Mouse (Mus musculus): ENCODE measurements around the gene Trim26. TPM values are rescaled to one million over a fixed set of nuclear protein-coding genes. Genes with fewer than 3 reads are reported as not detected.
"Not testable (repeated sequence)": the region's sequence is repeated elsewhere in the genome, so short reads cannot be mapped to it uniquely, and the experiment has no call there.

The Trim26 gene
- polyA plus RNA-seq (2015; fragmentation: Nextera tagmentation; extraction: Ambion mirVana): 46.4 and 46.6 TPM in 2 replicates

GRCm38 (mm10) chr17:36836874-36837647, at the start of gene Trim26:
Gene Trim26 (plus strand): TSS chr17:36837134.
- Histone ChIP-seq H3K4me1 (replicated peaks) (peaks cover 26% of the 10 kb centered on the region), H3K4me2 (replicated peaks) (peak within 1 kb of the TSS; percentile 62), H3K27ac (peak within 1 kb of the TSS; percentile 91), H3K27me3 (0 out of 2 replicates have a peak, but pooled peaks cover 3% of the 10 kb centered on the region), H3K9ac (replicated peaks) (peak within 1 kb of the TSS; percentile 86), H3K9me3 (no peaks in the 10 kb centered on the region), H3K4me3 (replicated peaks) (peak within 1 kb of the TSS; percentile 71), H3K36me3 (no peaks in the 10 kb centered on the region)
- WGBS: under 1% methylated on average over 57 of the region's 58 CpGs
- peak; percentile 99 for ATAC-seq

GRCm38 (mm10) chr17:36788351-36788750, 48.6 kb upstream of the Trim26 start:
- Histone ChIP-seq H3K36me3 (no peaks in the 10 kb centered on the region), H3K9me3 (no peaks in the 10 kb centered on the region), H3K27ac (no peak overlapping the region), H3K4me1 (replicated peaks) (no peaks in the 10 kb centered on the region), H3K27me3 (0 out of 2 replicates have a peak, but pooled peaks cover 2% of the 10 kb centered on the region), H3K4me3 (replicated peaks) (no peak overlapping the region), H3K9ac (replicated peaks) (no peak overlapping the region), H3K4me2 (replicated peaks) (no peak overlapping the region)
- peak; percentile 65; the same call in 1 of the 2 replicates for ATAC-seq
- WGBS: 82% methylated on average over 2 of the region's 2 CpGs

- not testable (repeated sequence) for H3K9ac ChIP-seq (replicated peaks); H3K36me3 ChIP-seq
These were observed 48.1 kb upstream of the Trim26 start for GRCm38 (mm10) chr17:36788801-36789200.

DNA sequence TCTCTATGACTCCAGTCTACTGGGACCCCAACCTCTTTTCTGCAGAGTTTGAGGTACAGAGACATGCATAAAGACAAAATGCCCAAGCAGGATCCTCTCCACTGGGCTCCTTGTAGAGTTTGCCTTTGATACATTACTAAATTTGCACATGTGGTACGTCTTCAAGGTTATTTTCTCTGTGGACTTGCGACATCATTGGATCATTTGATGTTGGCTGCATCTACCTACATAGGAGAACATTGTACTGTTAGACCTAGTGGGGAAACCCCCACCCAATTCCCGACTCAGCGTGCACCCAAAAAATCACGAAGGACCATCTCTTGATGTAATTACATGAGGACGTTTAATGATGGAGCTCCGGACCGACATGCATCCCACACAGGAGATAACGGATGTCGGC, 37.4 kb upstream of the Trim26 start:
- no peak overlapping the region for H3K27ac ChIP-seq
- H3K9me3 ChIP-seq: no peaks in the 10 kb centered on the region
- H3K4me2 ChIP-seq (replicated peaks): no peak overlapping the region
- 93% methylated on average over 10 of the region's 10 CpGs for WGBS
- ATAC-seq: no peak
- no peak overlapping the region for H3K4me3 ChIP-seq (replicated peaks)
- no peak overlapping the region for H3K9ac ChIP-seq (replicated peaks)
- H3K27me3 ChIP-seq: no peaks in the 10 kb centered on the region
- H3K4me1 ChIP-seq (replicated peaks): no peaks in the 10 kb centered on the region
- no peaks in the 10 kb centered on the region for H3K36me3 ChIP-seq

More at GRCm38 (mm10) chr17:36788801-36789200, 48.1 kb upstream of the Trim26 start:
- not testable (repeated sequence) for H3K9me3 ChIP-seq; H3K4me1 ChIP-seq (replicated peaks); H3K27me3 ChIP-seq; H3K27ac ChIP-seq; H3K4me3 ChIP-seq (replicated peaks); H3K4me2 ChIP-seq (replicated peaks)
- peak; percentile 88 for ATAC-seq

DNA sequence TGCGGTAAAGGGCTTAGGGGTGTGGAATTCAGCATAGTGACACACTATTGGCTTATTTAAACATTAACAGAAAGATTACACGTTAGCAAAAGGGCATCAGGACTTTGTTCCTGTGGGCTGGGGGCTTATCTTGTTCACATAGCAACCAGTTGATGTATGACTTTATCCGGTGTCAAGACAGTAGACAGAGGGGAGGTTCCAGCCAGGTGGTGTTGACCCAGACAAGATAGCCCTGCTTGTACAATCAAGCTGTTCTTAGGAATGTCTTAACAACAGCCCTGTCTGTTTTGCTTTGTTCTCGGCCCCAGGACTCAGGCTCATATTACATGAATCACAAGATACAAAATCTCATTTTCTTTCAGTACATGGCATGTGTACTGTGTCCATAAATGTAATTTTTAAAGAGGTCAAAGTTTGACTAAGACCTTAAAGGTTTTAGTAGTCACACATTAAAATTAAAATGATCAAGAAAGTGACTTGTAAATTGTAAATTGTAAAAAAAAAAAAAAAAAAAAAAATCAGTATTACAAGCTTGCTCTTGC, 36.9 kb upstream of the Trim26 start:
- H3K4me3 ChIP-seq (replicated peaks); H3K27ac ChIP-seq; H3K4me1 ChIP-seq (replicated peaks); H3K9ac ChIP-seq (replicated peaks); H3K27me3 ChIP-seq; H3K9me3 ChIP-seq; H3K36me3 ChIP-seq; H3K4me2 ChIP-seq (replicated peaks); ATAC-seq: not testable (repeated sequence)
- WGBS: 73% methylated on average over 4 of the region's 4 CpGs

- Histone ChIP-seq H3K9ac (replicated peaks) (no peak within 1 kb of the TSS), H3K9me3 (no peaks in the 10 kb centered on the region), H3K4me1 (replicated peaks) (no peaks in the 10 kb centered on the region), H3K4me2 (replicated peaks) (no peak within 1 kb of the TSS), H3K36me3 (no peaks in the 10 kb centered on the region), H3K4me3 (replicated peaks) (no peak within 1 kb of the TSS), H3K27ac (no peak within 1 kb of the TSS), H3K27me3 (no peaks in the 10 kb centered on the region)
- no peak for ATAC-seq
These were observed 25.1 kb upstream of the Trim26 start, which contains the start of gene H2-M10.6 for GRCm38 (mm10) chr17:36811871-36812270. Gene H2-M10.6 (plus strand): TSS chr17:36812171.

DNA sequence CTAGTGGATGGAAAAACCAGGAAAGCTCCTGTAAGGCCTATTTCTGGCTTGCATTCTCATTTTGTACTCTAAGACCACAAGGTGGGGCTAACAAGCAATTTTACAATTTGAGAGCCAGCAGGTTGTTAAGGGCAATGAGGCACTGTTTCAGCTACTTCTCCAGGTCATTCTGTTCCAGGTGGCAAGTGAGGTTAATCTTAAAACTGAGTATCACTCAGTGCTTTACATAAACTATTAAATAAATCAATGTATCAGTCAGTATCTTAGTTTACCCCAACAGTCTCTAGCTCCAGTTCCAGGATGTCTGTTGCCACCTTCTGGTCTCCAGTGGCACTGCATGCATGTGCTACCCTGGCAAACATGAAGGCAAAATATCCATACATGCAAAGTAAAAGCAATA, 12.9 kb upstream of the Trim26 start:
- no peak overlapping the region for H3K9ac ChIP-seq (replicated peaks)
- H3K27me3 ChIP-seq: no peaks in the 10 kb centered on the region
- no peak overlapping the region for H3K27ac ChIP-seq
- H3K9me3 ChIP-seq: no peaks in the 10 kb centered on the region
- no peak overlapping the region for H3K4me2 ChIP-seq (replicated peaks)
- no peaks in the 10 kb centered on the region for H3K36me3 ChIP-seq
- no peaks in the 10 kb centered on the region for H3K4me1 ChIP-seq (replicated peaks)
- H3K4me3 ChIP-seq (replicated peaks): no peak overlapping the region
- ATAC-seq: peak; percentile 35

DNA sequence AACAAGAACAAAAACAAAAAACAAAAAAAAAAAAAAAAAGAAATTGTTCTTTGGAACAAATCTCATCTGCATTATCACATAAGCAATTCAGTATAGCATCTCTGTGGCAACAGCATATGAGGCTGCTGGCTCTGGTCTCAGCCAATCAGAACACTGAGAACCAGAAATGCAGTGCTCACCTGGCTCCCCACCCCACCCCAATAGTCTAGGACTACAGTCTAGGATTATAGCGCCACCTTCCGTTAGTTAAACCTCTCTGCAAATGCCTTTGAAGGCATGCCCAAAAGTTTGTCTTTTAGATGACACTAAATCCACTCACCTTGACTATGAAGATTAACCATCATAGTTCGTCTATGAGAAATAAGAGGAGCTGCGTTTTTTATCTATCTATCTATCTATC, 11.4 kb upstream of the Trim26 start:
- no peaks in the 10 kb centered on the region for H3K4me1 ChIP-seq (replicated peaks)
- 25% methylated on average over 4 of the region's 4 CpGs for WGBS
- no peaks in the 10 kb centered on the region for H3K9me3 ChIP-seq
- H3K27me3 ChIP-seq: no peaks in the 10 kb centered on the region
- H3K36me3 ChIP-seq: no peaks in the 10 kb centered on the region
- H3K4me2 ChIP-seq (replicated peaks): no peak overlapping the region
- H3K27ac ChIP-seq: no peak overlapping the region
- no peak overlapping the region for H3K4me3 ChIP-seq (replicated peaks)
- ATAC-seq: peak; percentile 65; the same call in 1 of the 2 replicates
- no peak overlapping the region for H3K9ac ChIP-seq (replicated peaks)

GRCm38 (mm10) chr17:36826002-36826401, 10.9 kb upstream of the Trim26 start:
- not testable (repeated sequence) for H3K27me3 ChIP-seq; H3K4me1 ChIP-seq (replicated peaks); H3K27ac ChIP-seq; H3K9ac ChIP-seq (replicated peaks); H3K4me3 ChIP-seq (replicated peaks); H3K9me3 ChIP-seq; H3K36me3 ChIP-seq; H3K4me2 ChIP-seq (replicated peaks)
- peak; percentile 83 for ATAC-seq
- 19% methylated on average over 5 of the region's 5 CpGs for WGBS

GRCm38 (mm10) chr17:36828488-36828887, 8.4 kb upstream of the Trim26 start:
- no peak overlapping the region for H3K9ac ChIP-seq (replicated peaks)
- H3K27ac ChIP-seq: no peak overlapping the region
- H3K4me2 ChIP-seq (replicated peaks): no peak overlapping the region
- no peak for ATAC-seq
- no peaks in the 10 kb centered on the region for H3K9me3 ChIP-seq
- H3K4me3 ChIP-seq (replicated peaks): no peak overlapping the region
- H3K27me3 ChIP-seq: no peaks in the 10 kb centered on the region
- no peaks in the 10 kb centered on the region for H3K4me1 ChIP-seq (replicated peaks)
- WGBS: 82% methylated on average over 2 of the region's 2 CpGs
- no peaks in the 10 kb centered on the region for H3K36me3 ChIP-seq

DNA sequence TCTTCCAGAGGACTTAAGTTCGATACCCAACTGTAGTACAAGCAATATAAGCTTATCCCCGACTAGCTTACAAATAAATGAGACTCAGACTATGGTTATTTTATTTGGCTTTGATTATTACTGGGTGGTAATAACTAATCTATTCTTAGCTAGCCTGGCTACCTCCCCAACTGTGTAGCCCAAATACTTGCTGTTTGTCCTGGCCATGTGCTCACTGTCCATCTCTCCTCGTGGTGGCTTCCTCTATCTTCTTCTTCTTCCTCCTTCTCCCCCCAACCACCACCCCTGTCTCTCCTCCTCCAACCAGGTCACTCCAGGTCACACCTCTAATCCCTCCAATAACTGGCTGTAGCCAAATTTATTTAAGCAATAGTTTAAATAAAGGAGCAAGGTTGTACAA, 6.5 kb upstream of the Trim26 start:
- H3K9me3 ChIP-seq: no peaks in the 10 kb centered on the region
- no peak overlapping the region for H3K4me2 ChIP-seq (replicated peaks)
- 0 out of 2 replicates have a peak, but pooled peaks cover 3% of the 10 kb centered on the region for H3K27me3 ChIP-seq
- 78% methylated on average over 3 of the region's 3 CpGs for WGBS
- no peak overlapping the region for H3K27ac ChIP-seq
- H3K4me1 ChIP-seq (replicated peaks): no peaks in the 10 kb centered on the region
- no peak overlapping the region for H3K4me3 ChIP-seq (replicated peaks)
- no peak overlapping the region for H3K9ac ChIP-seq (replicated peaks)
- no peak for ATAC-seq
- H3K36me3 ChIP-seq: no peaks in the 10 kb centered on the region

DNA sequence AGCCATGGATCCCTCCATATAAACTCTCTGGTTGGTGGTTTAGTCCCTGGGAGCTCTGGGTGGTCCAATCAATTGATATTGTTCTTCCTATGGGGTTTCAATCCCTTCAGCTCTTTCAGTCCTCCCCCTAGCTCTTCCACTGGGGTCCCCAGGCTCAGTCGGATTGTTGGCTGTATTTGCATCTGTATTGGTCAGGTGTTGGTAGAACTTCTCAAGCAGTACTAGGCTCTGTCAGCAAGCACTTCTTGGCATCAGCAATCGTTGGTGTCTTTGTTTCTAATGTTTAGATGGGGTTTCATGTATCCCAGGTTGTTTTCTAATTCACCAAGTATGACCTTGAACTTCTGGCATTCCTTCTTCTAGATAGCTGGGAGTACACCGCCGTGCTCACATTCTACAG, 4.2 kb upstream of the Trim26 start:
- Histone ChIP-seq H3K9ac (replicated peaks) (no peak overlapping the region), H3K9me3 (no peaks in the 10 kb centered on the region), H3K4me3 (replicated peaks) (no peak overlapping the region), H3K36me3 (no peaks in the 10 kb centered on the region), H3K27me3 (0 out of 2 replicates have a peak, but pooled peaks cover 3% of the 10 kb centered on the region), H3K27ac (no peak overlapping the region), H3K4me1 (replicated peaks) (peaks cover 11% of the 10 kb centered on the region), H3K4me2 (replicated peaks) (no peak overlapping the region)
- ATAC-seq: no peak
- 54% methylated on average over 4 of the region's 4 CpGs for WGBS
